Mouse (Mus musculus) right cerebral cortex, postnatal 25 days (tissue): ENCODE data around the gene 4931414P19Rik.
A peak's percentile ranks its signal among the peaks of the same experiment; 100 is the strongest.

ENCODE experiments used
- DNase-seq: peaks from one replicate; pipeline ENCODE4 v3.0.0; 2022

The 4931414P19Rik gene

GRCm38 (mm10) chr14:54605752-54606321 lies at the start of gene 4931414P19Rik:
Gene 4931414P19Rik, minus strand, starts transcription at chr14:54605993.
- peak; percentile 79 for DNase-seq

- peak; percentile 84 for DNase-seq
These were observed 47.7 kb upstream of the 4931414P19Rik start for GRCm38 (mm10) chr14:54653496-54653895.

- DNase-seq = no peak
These were observed 47.0 kb upstream of the 4931414P19Rik start for GRCm38 (mm10) chr14:54652787-54653186.

GRCm38 (mm10) chr14:54651556-54651955 lies 45.8 kb upstream of the 4931414P19Rik start:
- DNase-seq = no peak

- peak; percentile 71 for DNase-seq
These were observed 45.0 kb upstream of the 4931414P19Rik start for GRCm38 (mm10) chr14:54650621-54651454.

GRCm38 (mm10) chr14:54647900-54648299 lies 42.1 kb upstream of the 4931414P19Rik start:
- DNase-seq = no peak

- DNase-seq = no peak
These were observed 41.3 kb upstream of the 4931414P19Rik start for GRCm38 (mm10) chr14:54646898-54647636.

- no peak for DNase-seq
These were observed 40.7 kb upstream of the 4931414P19Rik start for GRCm38 (mm10) chr14:54646455-54646854.

- no peak for DNase-seq
These were observed 38.5 kb upstream of the 4931414P19Rik start for GRCm38 (mm10) chr14:54644294-54644693.

GRCm38 (mm10) chr14:54643011-54643410 lies 37.2 kb upstream of the 4931414P19Rik start:
- DNase-seq = no peak

GRCm38 (mm10) chr14:54642224-54642944 lies 36.6 kb upstream of the 4931414P19Rik start:
- DNase-seq = no peak

GRCm38 (mm10) chr14:54641305-54641969 lies 35.6 kb upstream of the 4931414P19Rik start, which contains the start of gene Cdh24:
Gene Cdh24, minus strand, starts transcription at chr14:54641364.
- peak; percentile 91 for DNase-seq

GRCm38 (mm10) chr14:54640946-54641304 lies 35.1 kb upstream of the 4931414P19Rik start, which contains the start of gene Gm17606:
Gene Gm17606, plus strand, starts transcription at chr14:54640952.
- no peak for DNase-seq

GRCm38 (mm10) chr14:54640121-54640520 lies 34.3 kb upstream of the 4931414P19Rik start:
- DNase-seq = no peak

GRCm38 (mm10) chr14:54638210-54638609 lies 32.4 kb upstream of the 4931414P19Rik start:
- no peak for DNase-seq

GRCm38 (mm10) chr14:54636954-54637353 lies 31.2 kb upstream of the 4931414P19Rik start:
- no peak for DNase-seq

- DNase-seq = no peak
These were observed 28.4 kb upstream of the 4931414P19Rik start for GRCm38 (mm10) chr14:54634182-54634581.

GRCm38 (mm10) chr14:54632252-54632651 lies 26.5 kb upstream of the 4931414P19Rik start:
- no peak for DNase-seq

- no peak for DNase-seq
These were observed 25.4 kb upstream of the 4931414P19Rik start for GRCm38 (mm10) chr14:54631240-54631599.

GRCm38 (mm10) chr14:54630583-54631239 lies 24.9 kb upstream of the 4931414P19Rik start:
- no peak for DNase-seq

GRCm38 (mm10) chr14:54629797-54630196 lies 24.0 kb upstream of the 4931414P19Rik start:
- no peak for DNase-seq

GRCm38 (mm10) chr14:54628103-54628502 lies 22.3 kb upstream of the 4931414P19Rik start:
- DNase-seq = no peak
